Mouse (Mus musculus) heart, adult 2 months (tissue): ENCODE data around the gene Sdcbp2.

Experiments used
- CTCF ChIP-seq: fragments of 200-600 bp; IDR thresholded peaks from 2 replicates; pipeline ENCODE4 v1.8.1; 2022; ENCODE audit warnings: antibody characterized with exemption, mild to moderate bottlenecking, moderate library complexity
- EP300 ChIP-seq: fragments of 200-500 bp; IDR thresholded peaks from 2 replicates; pipeline ENCODE4 v1.6.1; 2011; ENCODE audit warnings: low read depth, low read length, control low read depth; ENCODE audit not compliant: insufficient read depth
- POLR2A ChIP-seq: fragments of 200-500 bp; IDR thresholded peaks from 2 replicates; pipeline ENCODE4 v1.6.1; 2011; ENCODE audit warnings: mild to moderate bottlenecking, low read depth, low read length, control low read depth; ENCODE audit not compliant: insufficient read depth

DNA sequence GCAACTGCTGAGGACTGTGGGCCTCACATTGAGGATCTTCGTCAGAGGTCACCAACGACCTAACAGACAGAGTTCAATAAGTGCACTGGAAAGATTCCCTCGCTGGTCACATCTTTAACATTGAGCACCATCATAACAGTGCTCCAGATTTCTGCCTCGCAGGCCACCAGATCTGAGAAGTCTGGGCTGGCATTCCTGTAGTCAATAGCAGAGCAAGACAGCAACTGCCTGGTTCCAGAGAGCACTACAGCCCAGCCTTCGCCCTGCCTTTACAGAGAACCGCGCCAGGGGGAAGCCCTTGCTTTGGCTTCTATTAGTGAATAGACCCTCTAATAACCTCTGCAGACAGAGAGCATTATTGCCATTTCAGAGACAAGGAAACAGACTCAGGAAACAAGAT is 53.9 kb downstream of the Sdcbp2 start:
- TF ChIP-seq CTCF = no peak
- TF ChIP-seq POLR2A = no peak
- no peak for TF ChIP-seq EP300
